Mouse (Mus musculus) heart, embryonic 11.5 days (tissue): ENCODE results near the gene Eps15. TPM values are rescaled to one million over a fixed set of nuclear protein-coding genes. Genes with fewer than 3 reads are reported as not detected.

Experiments used
- ATAC-seq: fragments of 200-750 bp; cut with Nextera tagmentation; replicated peaks from 2 replicates; pipeline ENCODE4 v1.8.0; 2017; ENCODE audit warnings: moderate library complexity; ENCODE audit not compliant: insufficient number of reproducible peaks, low FRiP score, low TSS enrichment
- H3K27ac ChIP-seq: fragments of 300-500 bp; sonication (generic); 2 replicates; pipeline ENCODE4 v1.5.1; 2014; ENCODE audit warnings: mild to moderate bottlenecking, low read depth, low read length
- H3K27me3 ChIP-seq: fragments of 300-500 bp; sonication (generic); 2 replicates; pipeline ENCODE4 v1.6.1; 2014; ENCODE audit warnings: mild to moderate bottlenecking, low read length, mixed read lengths; ENCODE audit not compliant: control insufficient read depth, insufficient read depth
- H3K36me3 ChIP-seq: fragments of 300-500 bp; sonication (generic); 2 replicates; pipeline ENCODE4 v1.6.1; 2014; ENCODE audit warnings: mild to moderate bottlenecking, low read length, moderate library complexity, mixed read lengths; ENCODE audit not compliant: control insufficient read depth, insufficient read depth
- H3K4me1 ChIP-seq: fragments of 300-500 bp; sonication (generic); 2 replicates; pipeline ENCODE4 v1.6.1; 2014; ENCODE audit warnings: low read length; ENCODE audit not compliant: control insufficient read depth, insufficient read depth
- H3K4me2 ChIP-seq: fragments of 300-500 bp; sonication (generic); 2 replicates; pipeline ENCODE4 v1.6.1; 2014; ENCODE audit warnings: mild to moderate bottlenecking, moderate library complexity
- H3K4me3 ChIP-seq: fragments of 300-500 bp; sonication (generic); 2 replicates; pipeline ENCODE4 v1.5.1; 2014; ENCODE audit warnings: low read depth, low read length
- H3K9ac ChIP-seq: fragments of 300-500 bp; sonication (generic); 2 replicates; pipeline ENCODE4 v1.6.1; 2014; ENCODE audit warnings: mild to moderate bottlenecking, low read depth, low read length, moderate library complexity
- H3K9me3 ChIP-seq: fragments of 300-500 bp; sonication (generic); replicated peaks from 2 replicates; pipeline ENCODE4 v1.6.1; 2016; ENCODE audit warnings: low read length; ENCODE audit not compliant: control insufficient read depth
- WGBS: fragments of 180-500 bp; shearing (Covaris S2); extraction: QIAGEN DNeasy Blood & Tissue Kit; methylation state at CpG from one replicate; pipeline ENCODE4 v1.1.7; 2014; ENCODE audit not compliant: insufficient replicate concordance; 5-methylcytosine and 5-hydroxymethylcytosine counted together
- polyA plus RNA-seq: library from polyadenylated mRNA; unstranded; fragments of >200 nt; fragmentation: Nextera tagmentation; extraction: Ambion mirVana; gene quantifications from 2 replicates; pipeline ENCODE4 v1.2.1, GENCODE M21; 2014

Eps15 gene
- polyA plus RNA-seq, 1 experiment from 2014 or later: 38.5 TPM

GRCm38 (mm10) chr4:109410681-109411376 lies 130.8 kb downstream of the Eps15 start:
- no peaks in the 10 kb centered on the region for H3K9me3 ChIP-seq
- ATAC-seq: peak; percentile 59
- H3K27ac ChIP-seq: peak overlapping the region; percentile 91
- no peak overlapping the region; the same call in 1 of the 2 replicates for H3K4me3 ChIP-seq
- 41% methylated on average over 9 of the region's 9 CpGs for WGBS
- H3K36me3 ChIP-seq: no peaks in the 10 kb centered on the region
- peak overlapping the region; percentile 39; the same call in 1 of the 2 replicates for H3K9ac ChIP-seq
- no peaks in the 10 kb centered on the region for H3K27me3 ChIP-seq
- peaks cover 25% of the 10 kb centered on the region for H3K4me1 ChIP-seq
- peak overlapping the region; percentile 36 for H3K4me2 ChIP-seq

- H3K4me2 ChIP-seq: peak overlapping the region; percentile 36
- H3K27ac ChIP-seq: peak overlapping the region; percentile 91
- H3K27me3 ChIP-seq: no peaks in the 10 kb centered on the region
- H3K9me3 ChIP-seq: no peaks in the 10 kb centered on the region
- H3K4me3 ChIP-seq: no peak overlapping the region; the same call in 1 of the 2 replicates
- peaks cover 21% of the 10 kb centered on the region for H3K4me1 ChIP-seq
- WGBS: 66% methylated on average over 6 of the region's 6 CpGs
- peak overlapping the region; percentile 39; the same call in 1 of the 2 replicates for H3K9ac ChIP-seq
- no peak; the same call in 1 of the 2 replicates for ATAC-seq
- H3K36me3 ChIP-seq: no peaks in the 10 kb centered on the region
Measured at GRCm38 (mm10) chr4:109411377-109411967, 131.4 kb downstream of the Eps15 start.

- Histone ChIP-seq H3K9ac (no peak overlapping the region), H3K9me3 (no peaks in the 10 kb centered on the region), H3K4me1 (peaks cover 19% of the 10 kb centered on the region), H3K4me2 (no peak overlapping the region), H3K4me3 (no peak overlapping the region), H3K27ac (peak overlapping the region; percentile 91), H3K36me3 (no peaks in the 10 kb centered on the region), H3K27me3 (no peaks in the 10 kb centered on the region)
- ATAC-seq: no peak
- WGBS: 80% methylated on average over 5 of the region's 5 CpGs
Measured at GRCm38 (mm10) chr4:109412233-109412632, 132.2 kb downstream of the Eps15 start.

DNA sequence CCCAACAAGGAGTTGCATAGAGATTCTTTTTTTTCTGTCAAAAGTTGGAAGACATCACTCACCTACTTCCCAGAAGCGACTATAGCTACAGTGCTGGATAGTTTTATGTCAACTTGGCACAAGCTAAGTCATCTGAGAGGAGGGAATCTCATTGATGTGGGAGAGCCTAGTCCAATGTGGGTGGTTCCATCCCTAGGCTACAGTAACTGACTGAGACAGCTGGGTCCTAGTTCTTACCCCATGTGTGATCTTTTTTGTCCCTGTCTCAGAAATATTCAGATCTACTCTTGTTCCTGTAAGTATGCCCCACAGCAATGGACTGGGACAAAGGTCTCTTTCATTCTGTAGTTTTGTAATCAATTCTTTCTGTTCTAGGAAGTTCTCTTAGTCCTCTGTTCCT lies 137.9 kb downstream of the Eps15 start:
- H3K36me3 ChIP-seq: no peaks in the 10 kb centered on the region
- no peaks in the 10 kb centered on the region for H3K9me3 ChIP-seq
- no peak overlapping the region for H3K4me2 ChIP-seq
- H3K9ac ChIP-seq: no peak overlapping the region
- WGBS: 83% methylated on average over 1 of the region's 1 CpGs
- 0 out of 2 replicates have a peak, but pooled peaks cover 4% of the 10 kb centered on the region for H3K4me1 ChIP-seq
- no peak for ATAC-seq
- H3K4me3 ChIP-seq: no peak overlapping the region
- no peak overlapping the region for H3K27ac ChIP-seq
- H3K27me3 ChIP-seq: no peaks in the 10 kb centered on the region

- Histone ChIP-seq H3K9me3 (no peaks in the 10 kb centered on the region), H3K9ac (no peak overlapping the region), H3K4me2 (no peak overlapping the region), H3K4me3 (no peak overlapping the region), H3K27ac (no peak overlapping the region), H3K4me1 (0 out of 2 replicates have a peak, but pooled peaks cover 4% of the 10 kb centered on the region), H3K27me3 (no peaks in the 10 kb centered on the region), H3K36me3 (no peaks in the 10 kb centered on the region)
- no peak for ATAC-seq
- 28% methylated on average over 3 of the region's 3 CpGs for WGBS
Measured at GRCm38 (mm10) chr4:109419017-109419416, 138.9 kb downstream of the Eps15 start.

DNA sequence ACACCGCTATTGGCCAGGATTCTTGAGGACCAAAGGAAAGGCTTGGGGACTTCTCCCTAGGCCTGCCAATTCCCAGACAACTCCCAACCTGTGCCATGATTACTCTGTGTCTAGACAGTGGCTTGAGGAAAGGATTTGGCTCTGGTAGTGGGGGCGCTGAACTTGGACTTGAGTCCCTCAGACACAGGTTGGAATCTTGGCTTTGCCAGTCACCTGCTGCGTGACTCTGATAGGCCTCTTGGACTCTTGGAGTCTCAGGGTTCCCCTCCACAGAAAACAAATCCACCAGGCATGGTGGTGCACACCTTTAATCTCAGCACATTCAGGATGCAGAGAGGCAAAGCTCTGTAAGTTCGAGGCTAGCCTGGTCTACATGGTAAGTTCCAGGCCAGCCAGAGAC lies 139.5 kb downstream of the Eps15 start:
- Histone ChIP-seq H3K9ac (no peak overlapping the region), H3K27me3 (no peaks in the 10 kb centered on the region), H3K4me3 (no peak overlapping the region), H3K4me1 (0 out of 2 replicates have a peak, but pooled peaks cover 4% of the 10 kb centered on the region), H3K36me3 (no peaks in the 10 kb centered on the region), H3K27ac (no peak overlapping the region), H3K9me3 (no peaks in the 10 kb centered on the region), H3K4me2 (no peak overlapping the region)
- WGBS: 80% methylated on average over 4 of the region's 4 CpGs
- ATAC-seq: no peak

DNA sequence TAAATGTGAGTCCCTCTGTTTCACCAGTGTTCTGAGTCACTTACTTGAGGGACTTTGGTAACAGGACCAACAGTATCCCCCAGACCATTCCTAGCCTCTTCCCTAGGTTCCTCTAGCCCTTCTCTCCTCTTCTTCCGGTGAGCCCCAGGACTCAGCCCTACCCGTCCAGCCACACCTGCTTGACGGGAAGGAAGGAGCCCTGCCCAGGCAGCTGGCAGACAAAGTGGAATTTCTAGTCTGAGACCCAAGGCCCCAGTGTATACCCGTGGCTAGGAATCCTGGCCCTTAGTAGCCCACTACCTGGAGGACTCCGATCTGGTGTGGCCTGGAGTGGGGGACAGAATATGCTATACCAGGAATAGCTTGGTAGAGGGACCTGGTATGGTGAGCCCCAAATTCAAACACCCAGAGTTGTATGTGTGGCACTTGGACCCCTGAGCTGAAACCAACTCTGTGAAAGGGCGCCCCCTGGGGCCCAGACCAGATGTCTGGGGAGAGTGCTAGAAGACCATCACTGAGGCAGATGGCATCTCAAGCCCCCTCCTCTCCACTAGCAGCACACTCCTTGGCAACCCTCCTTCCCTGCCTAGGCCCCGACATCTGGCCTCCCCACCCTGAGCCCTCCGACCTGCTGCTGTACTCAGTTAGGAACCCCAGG lies 140.2 kb downstream of the Eps15 start:
- Histone ChIP-seq H3K4me3 (no peak overlapping the region), H3K4me1 (0 out of 2 replicates have a peak, but pooled peaks cover 4% of the 10 kb centered on the region), H3K27ac (no peak overlapping the region), H3K36me3 (no peaks in the 10 kb centered on the region), H3K27me3 (no peaks in the 10 kb centered on the region), H3K9ac (no peak overlapping the region), H3K4me2 (no peak overlapping the region), H3K9me3 (no peaks in the 10 kb centered on the region)
- ATAC-seq: no peak
- 70% methylated on average over 8 of the region's 8 CpGs for WGBS

DNA sequence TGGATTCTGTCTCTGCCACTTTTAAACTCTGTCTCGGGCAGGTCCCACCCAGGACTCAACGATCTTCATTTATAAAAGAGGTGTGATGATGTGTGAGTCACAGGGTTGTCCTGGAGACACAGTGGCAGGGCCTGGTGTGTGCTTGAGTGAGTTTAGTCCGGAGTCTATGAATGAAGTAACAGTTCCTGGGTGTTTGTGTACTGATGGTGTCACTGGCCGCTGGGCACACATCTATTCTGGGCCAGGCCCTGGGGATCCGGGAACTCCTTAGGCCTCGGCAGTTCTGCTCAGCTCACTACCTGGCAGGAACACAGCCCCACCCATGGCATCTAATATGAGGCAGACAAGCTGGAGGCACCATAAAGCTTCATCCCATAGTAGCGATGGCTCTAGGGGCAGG lies 141.5 kb downstream of the Eps15 start:
- no peak overlapping the region for H3K9ac ChIP-seq
- no peaks in the 10 kb centered on the region for H3K27me3 ChIP-seq
- ATAC-seq: 0 out of 2 replicates have a peak, but pooled peaks have one; percentile 6
- no peak overlapping the region for H3K4me2 ChIP-seq
- H3K27ac ChIP-seq: no peak overlapping the region
- 73% methylated on average over 7 of the region's 7 CpGs for WGBS
- 0 out of 2 replicates have a peak, but pooled peaks cover 4% of the 10 kb centered on the region for H3K4me1 ChIP-seq
- H3K36me3 ChIP-seq: no peaks in the 10 kb centered on the region
- no peak overlapping the region for H3K4me3 ChIP-seq
- no peaks in the 10 kb centered on the region for H3K9me3 ChIP-seq
